Mouse (Mus musculus) bone marrow, adult 2 months (tissue): Measurements from ENCODE around the gene Mipol1. TPM values are rescaled to one million over a fixed set of nuclear protein-coding genes. Genes with fewer than 3 reads are reported as not detected.

Source experiments
- H3K27ac ChIP-seq: fragments of 200-500 bp; 2 replicates; pipeline ENCODE4 v1.5.1; 2012; ENCODE audit warnings: low read depth, mild to moderate bottlenecking, control low read depth, inconsistent platforms, low read length; ENCODE audit not compliant: control insufficient read depth, poor library complexity, insufficient read depth
- H3K4me1 ChIP-seq: fragments of 200-500 bp; 2 replicates; pipeline ENCODE4 v1.6.1; 2011; ENCODE audit warnings: low read length; ENCODE audit not compliant: control insufficient read depth, insufficient read depth
- H3K4me3 ChIP-seq: fragments of 200-500 bp; replicated peaks from 2 replicates; pipeline ENCODE3; 2011; ENCODE audit warnings: mild to moderate bottlenecking, low read depth, low read length, control low read depth; ENCODE audit not compliant: control insufficient read depth
- CTCF ChIP-seq: fragments of 200-500 bp; IDR thresholded peaks from 2 replicates; pipeline ENCODE4 v1.5.1; 2011; ENCODE audit warnings: low read length, control low read depth; ENCODE audit not compliant: control insufficient read depth, insufficient read depth
- POLR2A ChIP-seq: fragments of 200-500 bp; IDR thresholded peaks from 2 replicates; pipeline ENCODE4 v1.6.1; 2011; ENCODE audit warnings: low read depth, mild to moderate bottlenecking, control low read depth, low read length, borderline replicate concordance; ENCODE audit not compliant: control insufficient read depth
- WGBS: fragments of 180-500 bp; shearing (Covaris S2); methylation state at CpG from one replicate; pipeline ENCODE4 v1.1.7; 2018; 5-methylcytosine and 5-hydroxymethylcytosine counted together
- polyA plus RNA-seq: library from polyadenylated mRNA; stranded (reverse); fragments of >200 nt; gene quantifications from 2 replicates; pipeline ENCODE4 v1.2.4, GENCODE M21; 2011; ENCODE audit warnings: low replicate concordance; ENCODE audit not compliant: missing spikeins, insufficient read depth, insufficient read length

The Mipol1 gene
- polyA plus RNA-seq, 1 experiment: 2.5 TPM

- no peak overlapping the region for H3K4me3 ChIP-seq
- no peak for TF ChIP-seq POLR2A
- no peak for TF ChIP-seq CTCF
- WGBS: 77% methylated on average over 12 of the region's 12 CpGs
- H3K27ac ChIP-seq: no peak overlapping the region
- H3K4me1 ChIP-seq: no peaks in the 10 kb centered on the region
These were observed 234.5 kb downstream of the Mipol1 start for GRCm38 (mm10) chr12:57464520-57465334.

DNA sequence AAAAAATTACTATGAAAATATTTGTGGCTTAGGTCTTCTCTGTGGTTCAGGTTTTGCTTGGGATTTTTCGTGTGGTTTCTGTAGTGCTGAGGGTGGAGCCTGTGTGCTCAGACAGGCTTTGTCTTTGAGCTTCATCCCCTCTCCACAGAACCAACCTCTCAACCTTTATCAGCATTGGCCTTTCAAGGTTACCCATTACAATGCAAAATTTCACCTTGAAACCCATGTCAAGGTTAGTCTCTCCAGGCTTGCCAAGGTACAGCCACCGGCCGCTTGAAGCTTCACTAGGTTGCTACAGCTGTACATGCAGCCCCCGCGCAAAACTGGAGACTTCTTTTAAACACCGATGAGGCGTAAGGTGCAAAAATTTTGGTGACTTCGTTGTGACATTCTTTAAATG, 241.6 kb downstream of the Mipol1 start:
- WGBS: 82% methylated on average over 8 of the region's 8 CpGs
- TF ChIP-seq POLR2A (no peak), CTCF (no peak)
- H3K4me1 ChIP-seq: no peaks in the 10 kb centered on the region
- H3K27ac ChIP-seq: no peak overlapping the region
- H3K4me3 ChIP-seq: no peak overlapping the region

DNA sequence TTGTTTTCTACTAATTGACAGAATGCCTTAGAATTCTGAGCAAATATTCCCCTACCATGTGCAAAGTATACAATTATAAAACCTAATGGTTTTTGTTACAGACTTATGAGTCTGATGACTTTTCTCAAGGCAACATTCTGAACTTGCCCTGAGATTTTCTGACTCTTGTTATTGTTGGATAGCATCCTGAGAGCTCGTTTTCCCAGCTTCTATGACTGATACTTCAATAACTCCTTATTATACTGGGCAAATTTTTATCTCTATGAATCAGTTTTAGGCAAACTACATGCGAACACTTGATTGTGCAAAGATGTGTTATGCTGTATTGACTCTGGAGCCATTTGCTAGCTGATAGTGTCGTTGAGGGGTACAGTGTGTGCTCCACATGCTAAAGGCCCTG, 246.6 kb downstream of the Mipol1 start:
- no peak overlapping the region for H3K27ac ChIP-seq
- WGBS: 68% methylated on average over 3 of the region's 3 CpGs
- H3K4me3 ChIP-seq: no peak overlapping the region
- TF ChIP-seq POLR2A (no peak), CTCF (no peak)
- no peaks in the 10 kb centered on the region for H3K4me1 ChIP-seq

- TF ChIP-seq CTCF (no peak), POLR2A (no peak)
- no peaks in the 10 kb centered on the region for H3K4me1 ChIP-seq
- no peak overlapping the region for H3K27ac ChIP-seq
- H3K4me3 ChIP-seq: no peak overlapping the region
- 77% methylated on average over 2 of the region's 2 CpGs for WGBS
These were observed 251.6 kb downstream of the Mipol1 start for GRCm38 (mm10) chr12:57481823-57482222.

GRCm38 (mm10) chr12:57496347-57497119, 266.3 kb downstream of the Mipol1 start:
- 82% methylated on average over 6 of the region's 6 CpGs for WGBS
- H3K27ac ChIP-seq: no peak overlapping the region

DNA sequence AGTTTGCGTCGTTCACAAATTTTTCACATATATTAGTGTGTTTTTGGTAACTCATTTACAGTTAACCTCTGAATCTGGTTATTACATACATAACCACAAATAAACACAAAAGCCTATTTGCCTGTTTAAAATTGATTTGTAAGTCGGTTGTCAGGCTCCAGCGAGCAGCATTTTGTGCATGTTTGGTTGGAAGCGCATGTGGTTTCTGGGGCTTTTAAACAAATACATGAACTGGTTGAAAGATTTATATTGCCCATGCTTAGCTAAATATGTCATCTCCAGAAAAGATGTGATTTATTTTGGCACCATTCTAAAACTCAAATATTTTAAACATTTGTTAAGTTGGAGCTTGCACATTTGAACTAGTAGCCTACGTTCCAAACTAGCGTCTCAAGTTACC, 270.0 kb downstream of the Mipol1 start:
- no peaks in the 10 kb centered on the region for H3K4me1 ChIP-seq
- H3K4me3 ChIP-seq: no peak overlapping the region
- H3K27ac ChIP-seq: no peak overlapping the region
- TF ChIP-seq CTCF (no peak), POLR2A (no peak)
- WGBS: 86% methylated on average over 7 of the region's 7 CpGs

More at GRCm38 (mm10) chr12:57496347-57497119, 266.3 kb downstream of the Mipol1 start:
- H3K4me3 ChIP-seq: no peak overlapping the region
- TF ChIP-seq CTCF (no peak), POLR2A (no peak)
- no peaks in the 10 kb centered on the region for H3K4me1 ChIP-seq

GRCm38 (mm10) chr12:57505329-57505728, 275.1 kb downstream of the Mipol1 start:
- H3K27ac ChIP-seq: no peak overlapping the region
- H3K4me3 ChIP-seq: no peak overlapping the region
- 80% methylated on average over 7 of the region's 7 CpGs for WGBS
- TF ChIP-seq POLR2A: no peak
- no peak for TF ChIP-seq CTCF
- no peaks in the 10 kb centered on the region for H3K4me1 ChIP-seq

GRCm38 (mm10) chr12:57508938-57509337, 278.7 kb downstream of the Mipol1 start:
- Histone ChIP-seq H3K27ac (no peak overlapping the region), H3K4me1 (no peaks in the 10 kb centered on the region), H3K4me3 (no peak overlapping the region)
- WGBS: 81% methylated on average over 11 of the region's 11 CpGs
- TF ChIP-seq POLR2A: no peak
